Mouse (Mus musculus): Measurements from ENCODE around the gene Cdk5rap3.

Gene Cdk5rap3

GRCm38 (mm10) chr11:96861446-96861845 is 54.9 kb downstream of the Cdk5rap3 start:
- DNase-seq (ENCODE audit: low read depth, low spot score), result peak; percentile 62

GRCm38 (mm10) chr11:96860564-96860963 is 55.7 kb downstream of the Cdk5rap3 start:
- peak; percentile 87 for DNase-seq (ENCODE audit: low read depth, low spot score)

DNA sequence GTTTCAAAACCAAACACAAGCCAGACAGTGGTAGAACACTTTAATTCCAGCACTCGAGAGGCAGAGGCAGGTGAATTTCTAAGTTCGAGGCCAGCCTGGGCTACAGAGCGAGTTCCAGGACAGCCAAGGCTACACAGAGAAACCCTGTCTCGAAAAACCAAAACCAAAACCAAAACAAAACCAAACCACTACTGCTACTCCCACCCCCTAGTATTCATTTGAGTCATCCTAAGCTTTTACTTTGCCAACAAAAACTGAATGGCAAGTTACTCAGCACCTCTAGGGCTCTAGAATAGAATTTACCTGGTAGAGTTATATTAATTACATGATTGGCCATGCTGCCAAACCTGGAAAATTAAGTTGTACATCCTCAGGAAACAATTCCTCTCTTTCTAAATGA is 56.7 kb downstream of the Cdk5rap3 start:
- DNase-seq (ENCODE audit: low read depth, low spot score), result no peak

- no peak for DNase-seq (ENCODE audit: low read depth, low spot score)
Observed at GRCm38 (mm10) chr11:96857446-96857845, 58.9 kb downstream of the Cdk5rap3 start.

All from brain, adult 2 months (tissue).